Mouse (Mus musculus) lung, adult 2 months (tissue): ENCODE results near the gene Lcp2.

Experiments
- CTCF ChIP-seq: fragments of 200-500 bp; IDR thresholded peaks from 2 replicates; pipeline ENCODE4 v1.5.1; 2011; ENCODE audit warnings: mild to moderate bottlenecking, low read length, control low read depth; ENCODE audit not compliant: insufficient read depth
- POLR2A ChIP-seq: fragments of 200-500 bp; IDR thresholded peaks from 2 replicates; pipeline ENCODE4 v1.6.1; 2011; ENCODE audit warnings: low read depth, mild to moderate bottlenecking, control low read depth, low read length, borderline replicate concordance; ENCODE audit errors: extremely low read depth

- TF ChIP-seq POLR2A (no peak), CTCF (no peak)
Observed at GRCm38 (mm10) chr11:34113760-34114159, 67.0 kb downstream of the Lcp2 start.
